Mouse (Mus musculus): ENCODE results near the gene Tigit. TPM values are rescaled to one million over a fixed set of nuclear protein-coding genes. Genes with fewer than 3 reads are reported as not detected.

The Tigit gene
- polyA plus RNA-seq (2015; fragmentation: Nextera tagmentation; extraction: Ambion mirVana), result not detected in 2 replicates

DNA sequence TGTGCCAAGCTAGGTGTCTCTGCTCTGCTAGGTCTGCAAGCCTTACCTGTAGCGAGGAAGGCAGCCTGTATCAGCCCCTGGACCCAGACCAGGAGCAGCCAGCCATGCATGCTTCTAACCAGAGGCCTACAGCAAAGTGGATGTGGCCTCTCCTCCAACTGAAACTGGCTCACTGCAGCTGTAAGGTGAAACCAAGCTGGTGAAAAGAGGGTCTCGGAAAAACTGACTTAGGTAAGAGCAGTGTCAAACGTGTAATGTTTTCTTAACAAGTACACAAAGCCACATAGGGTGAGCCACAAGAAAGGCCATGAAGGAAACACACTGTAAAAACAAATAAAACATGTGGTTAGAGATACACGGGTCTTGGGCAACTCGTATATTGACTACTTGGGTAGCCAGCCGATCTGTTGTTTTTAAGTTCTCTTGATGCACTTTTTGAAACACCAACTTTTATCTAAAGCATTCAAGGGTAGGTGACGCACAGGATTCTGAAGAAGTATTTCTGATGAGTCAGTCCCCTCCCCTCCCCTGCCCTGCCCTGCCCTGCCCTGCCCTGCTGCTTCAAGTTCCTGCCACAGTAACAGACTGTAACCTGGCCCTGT lies at the start of gene Tigit:
Gene Tigit, minus strand, starts transcription at position 169 of the 602 bp plus-strand sequence.
- no peak for TF ChIP-seq CTCF (IDR thresholded peaks at IDR 0.05; ENCODE audit: low read depth)
- WGBS, result 55% methylated on average over 7 of the region's 7 CpGs
- no peaks in the 10 kb centered on the region for H3K9me3 ChIP-seq (replicated peaks; ENCODE audit: low read length)
- H3K27me3 ChIP-seq (ENCODE audit: insufficient read depth, low read length), result no peaks in the 10 kb centered on the region
- ATAC-seq (replicated peaks; ENCODE audit: low FRiP score, low read depth), result no peak
- H3K4me3 ChIP-seq (replicated peaks; ENCODE audit: low read depth, low read length), result no peak within 1 kb of the TSS
- H3K4me2 ChIP-seq (ENCODE audit: low read length), result no peak within 1 kb of the TSS
- H3K27ac ChIP-seq, result no peak within 1 kb of the TSS
- no peak for DNase-seq (ENCODE audit: low spot score)
- no peaks in the 10 kb centered on the region for H3K4me1 ChIP-seq (replicated peaks; ENCODE audit: insufficient read depth, low read length)
- H3K36me3 ChIP-seq (ENCODE audit: insufficient read depth, low read length), result no peaks in the 10 kb centered on the region
- no peak within 1 kb of the TSS for H3K9ac ChIP-seq (ENCODE audit: low read depth, low read length)

DNA sequence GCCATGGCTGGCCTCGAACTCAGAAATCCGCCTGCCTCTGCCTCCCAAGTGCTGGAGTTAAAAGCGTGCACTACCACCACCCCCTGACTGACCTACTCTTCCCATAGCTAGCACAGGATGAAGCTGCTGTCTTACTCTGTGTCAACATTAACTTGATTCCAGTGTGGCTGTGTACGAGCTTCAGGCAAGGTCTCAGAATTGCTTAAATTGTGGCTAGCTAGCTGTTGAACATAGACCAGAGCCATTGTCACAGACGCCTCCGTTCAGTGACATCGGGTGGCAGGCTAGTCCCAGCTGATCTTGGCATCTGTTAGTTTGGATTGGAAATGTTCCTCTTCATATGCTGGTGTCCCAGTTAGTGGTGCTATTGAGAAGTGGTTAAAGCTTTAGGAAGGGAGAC lies 47.4 kb upstream of the Tigit start:
- no peaks in the 10 kb centered on the region for H3K9me3 ChIP-seq (replicated peaks; ENCODE audit: low read length)
- H3K27me3 ChIP-seq (ENCODE audit: insufficient read depth, low read length), result no peaks in the 10 kb centered on the region
- no peak overlapping the region for H3K4me3 ChIP-seq (replicated peaks; ENCODE audit: low read depth, low read length)
- H3K4me2 ChIP-seq (ENCODE audit: low read length), result no peak overlapping the region
- H3K36me3 ChIP-seq (ENCODE audit: insufficient read depth, low read length), result no peaks in the 10 kb centered on the region
- WGBS, result 93% methylated on average over 7 of the region's 7 CpGs
- no peak for TF ChIP-seq CTCF (IDR thresholded peaks at IDR 0.05; ENCODE audit: low read depth)
- H3K27ac ChIP-seq, result no peak overlapping the region
- ATAC-seq (replicated peaks; ENCODE audit: low FRiP score, low read depth) (no peak), DNase-seq (ENCODE audit: low spot score) (no peak)
- H3K9ac ChIP-seq (ENCODE audit: low read depth, low read length), result no peak overlapping the region
- H3K4me1 ChIP-seq (replicated peaks; ENCODE audit: insufficient read depth, low read length), result no peaks in the 10 kb centered on the region

DNA sequence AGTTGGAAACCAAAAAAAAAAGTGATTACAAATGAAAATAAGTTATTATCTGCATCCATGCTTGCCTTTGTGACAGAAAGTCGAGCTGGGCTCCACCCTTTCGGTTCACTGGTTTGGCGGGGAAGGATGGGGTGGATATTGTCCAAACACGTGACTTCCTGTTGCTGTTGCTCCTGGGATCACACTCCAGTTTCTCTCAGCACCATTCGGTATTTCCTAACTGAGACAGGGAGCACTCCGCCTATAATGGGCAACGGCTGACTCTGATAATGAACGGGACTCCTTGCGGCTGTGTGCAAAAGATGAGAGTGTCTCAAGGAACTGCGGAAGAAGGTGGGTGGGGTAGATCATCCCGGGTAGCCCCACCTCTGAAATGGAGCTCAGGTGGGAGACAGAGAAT lies 46.7 kb upstream of the Tigit start:
- Histone ChIP-seq H3K9ac (ENCODE audit: low read depth, low read length) (no peak overlapping the region), H3K4me1 (replicated peaks; ENCODE audit: insufficient read depth, low read length) (no peaks in the 10 kb centered on the region), H3K4me2 (ENCODE audit: low read length) (no peak overlapping the region), H3K36me3 (ENCODE audit: insufficient read depth, low read length) (no peaks in the 10 kb centered on the region), H3K27ac (no peak overlapping the region), H3K9me3 (replicated peaks; ENCODE audit: low read length) (no peaks in the 10 kb centered on the region), H3K4me3 (replicated peaks; ENCODE audit: low read depth, low read length) (no peak overlapping the region), H3K27me3 (ENCODE audit: insufficient read depth, low read length) (no peaks in the 10 kb centered on the region)
- 71% methylated on average over 11 of the region's 11 CpGs for WGBS
- ATAC-seq (replicated peaks; ENCODE audit: low FRiP score, low read depth) (no peak), DNase-seq (ENCODE audit: low spot score) (no peak)
- no peak for TF ChIP-seq CTCF (IDR thresholded peaks at IDR 0.05; ENCODE audit: low read depth)

DNA sequence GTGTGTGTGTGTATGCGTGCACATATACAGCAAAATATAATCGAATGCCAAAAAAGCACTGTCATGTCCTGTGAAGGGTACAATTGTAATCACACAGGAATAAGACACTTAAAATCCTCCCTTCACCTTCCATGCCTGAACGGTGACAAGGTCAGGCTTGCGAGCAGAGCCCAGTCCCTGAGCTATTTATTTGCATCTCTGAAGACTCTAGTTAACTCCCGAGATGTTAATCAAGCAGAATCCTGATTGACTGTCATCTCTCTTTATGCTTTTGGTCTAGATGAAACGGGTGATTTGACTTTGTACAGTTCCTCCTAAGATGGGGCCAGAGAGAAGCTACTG lies 46.2 kb upstream of the Tigit start:
- no peak for DNase-seq (ENCODE audit: low spot score)
- TF ChIP-seq CTCF (IDR thresholded peaks at IDR 0.05; ENCODE audit: low read depth), result no peak
- H3K9me3 ChIP-seq (replicated peaks; ENCODE audit: low read length), result no peaks in the 10 kb centered on the region
- no peaks in the 10 kb centered on the region for H3K4me1 ChIP-seq (replicated peaks; ENCODE audit: insufficient read depth, low read length)
- no peak overlapping the region for H3K27ac ChIP-seq
- H3K4me2 ChIP-seq (ENCODE audit: low read length), result peak overlapping the region; percentile 54; the same call in 1 of the 2 replicates
- H3K4me3 ChIP-seq (replicated peaks; ENCODE audit: low read depth, low read length), result no peak overlapping the region
- H3K9ac ChIP-seq (ENCODE audit: low read depth, low read length), result no peak overlapping the region
- no peak for ATAC-seq (replicated peaks; ENCODE audit: low FRiP score, low read depth)
- 42% methylated on average over 6 of the region's 6 CpGs for WGBS
- no peaks in the 10 kb centered on the region for H3K27me3 ChIP-seq (ENCODE audit: insufficient read depth, low read length)
- H3K36me3 ChIP-seq (ENCODE audit: insufficient read depth, low read length), result no peaks in the 10 kb centered on the region

DNA sequence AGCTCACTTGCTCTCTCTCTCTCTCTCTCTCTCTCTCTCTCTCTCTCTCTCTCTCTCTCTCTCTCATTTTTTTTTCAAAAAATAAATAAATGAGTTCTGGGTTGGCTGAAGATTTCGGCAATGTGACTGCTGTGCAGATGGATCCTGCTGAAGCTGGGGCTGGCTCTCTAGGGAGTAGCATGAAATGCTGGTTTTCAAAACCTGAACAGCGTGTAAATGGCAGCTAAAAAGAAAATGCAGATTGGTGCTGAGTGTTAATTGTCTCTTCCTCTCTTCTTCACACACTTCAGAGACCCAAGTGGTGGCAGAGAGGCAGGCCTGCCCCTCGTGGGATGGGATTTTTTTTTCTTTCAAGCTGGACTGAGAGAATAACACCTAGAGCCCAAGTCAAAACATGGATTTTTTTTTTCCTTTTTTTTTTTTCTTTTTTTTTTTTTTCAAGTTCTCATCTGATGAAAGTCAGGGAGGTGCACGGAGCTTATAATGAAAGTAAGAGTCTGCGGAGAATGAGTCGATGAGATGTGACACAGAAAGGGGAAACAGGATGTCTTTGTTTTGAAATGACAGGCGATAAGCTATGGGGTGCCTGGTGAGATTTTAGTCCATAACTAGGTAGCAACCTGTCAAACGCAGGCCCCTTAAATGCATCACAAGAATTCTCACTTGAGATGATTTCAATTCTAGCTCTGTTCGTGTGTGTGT lies 45.6 kb upstream of the Tigit start:
- Histone ChIP-seq H3K9ac (ENCODE audit: low read depth, low read length) (no peak overlapping the region), H3K4me2 (ENCODE audit: low read length) (peak overlapping the region; percentile 54), H3K27me3 (ENCODE audit: insufficient read depth, low read length) (no peaks in the 10 kb centered on the region), H3K4me3 (replicated peaks; ENCODE audit: low read depth, low read length) (no peak overlapping the region), H3K27ac (no peak overlapping the region), H3K4me1 (replicated peaks; ENCODE audit: insufficient read depth, low read length) (no peaks in the 10 kb centered on the region), H3K36me3 (ENCODE audit: insufficient read depth, low read length) (no peaks in the 10 kb centered on the region), H3K9me3 (replicated peaks; ENCODE audit: low read length) (no peaks in the 10 kb centered on the region)
- 35% methylated on average over 9 of the region's 9 CpGs for WGBS
- no peak for TF ChIP-seq CTCF (IDR thresholded peaks at IDR 0.05; ENCODE audit: low read depth)
- peak; percentile 10 for DNase-seq (ENCODE audit: low spot score)
- no peak for ATAC-seq (replicated peaks; ENCODE audit: low FRiP score, low read depth)

DNA sequence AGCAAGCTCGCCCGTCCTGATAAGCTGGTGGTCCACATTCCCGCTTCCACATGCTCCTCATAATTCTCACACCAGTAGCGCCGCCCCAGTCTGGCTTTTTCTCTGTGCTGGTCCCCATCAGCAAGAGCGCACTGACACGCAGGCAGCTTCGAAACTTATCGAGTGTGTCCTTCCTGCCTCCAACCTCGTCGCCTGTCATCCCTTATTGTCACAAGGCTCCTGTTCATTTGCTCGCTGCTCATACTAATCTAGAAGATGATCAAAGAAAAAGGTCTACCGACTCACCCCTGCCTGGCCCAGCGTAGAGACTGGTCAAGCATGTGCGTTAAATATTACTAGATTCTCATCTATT lies 45.1 kb upstream of the Tigit start:
- Histone ChIP-seq H3K4me3 (replicated peaks; ENCODE audit: low read depth, low read length) (no peak overlapping the region; the same call in 1 of the 2 replicates), H3K4me1 (replicated peaks; ENCODE audit: insufficient read depth, low read length) (no peaks in the 10 kb centered on the region), H3K27me3 (ENCODE audit: insufficient read depth, low read length) (no peaks in the 10 kb centered on the region), H3K9ac (ENCODE audit: low read depth, low read length) (no peak overlapping the region), H3K9me3 (replicated peaks; ENCODE audit: low read length) (no peaks in the 10 kb centered on the region), H3K36me3 (ENCODE audit: insufficient read depth, low read length) (no peaks in the 10 kb centered on the region), H3K4me2 (ENCODE audit: low read length) (peak overlapping the region; percentile 54), H3K27ac (no peak overlapping the region)
- 44% methylated on average over 15 of the region's 15 CpGs for WGBS
- DNase-seq (ENCODE audit: low spot score) (peak; percentile 16), ATAC-seq (replicated peaks; ENCODE audit: low FRiP score, low read depth) (0 out of 2 replicates have a peak, but pooled peaks have one; percentile 21)
- no peak for TF ChIP-seq CTCF (IDR thresholded peaks at IDR 0.05; ENCODE audit: low read depth)

All from kidney, postnatal 0 days (tissue).